In the genomic region with DNA sequence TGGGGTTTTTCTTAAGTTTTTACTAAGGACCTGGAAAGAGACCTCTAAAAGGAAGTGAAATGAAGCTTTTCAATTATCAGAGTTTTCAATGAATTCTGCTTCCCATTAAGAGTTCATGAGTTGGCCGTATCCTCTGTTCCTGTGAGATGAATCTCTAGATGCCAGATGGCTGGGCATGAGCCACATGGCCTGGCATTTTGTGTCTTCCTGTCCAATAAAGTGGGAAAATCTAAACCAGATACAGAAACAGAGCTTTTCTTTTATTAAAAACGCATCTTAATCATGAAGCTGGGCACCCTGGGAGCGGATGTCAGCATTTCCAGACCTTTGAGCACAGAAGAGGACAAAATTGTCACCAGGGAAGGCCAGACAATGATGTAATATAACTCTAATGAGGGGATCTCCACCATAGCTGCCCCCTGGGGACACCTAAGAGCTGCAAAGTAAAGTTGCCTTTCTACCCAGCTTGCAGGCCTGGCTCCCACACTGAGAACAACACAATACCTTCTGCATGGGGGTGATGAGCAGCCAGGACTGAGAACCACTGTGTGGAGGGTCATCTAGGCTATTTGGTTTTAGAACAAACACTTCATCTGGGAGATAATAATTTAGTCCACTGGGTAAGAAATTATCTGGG, we compare ENCODE assay signal across 16 mouse cellular contexts.
DNase-seq lines count a peak whose midpoint lies in the region; ATAC-seq and TF ChIP-seq lines count a peak whose summit lies in the region.
"Had no signal": no experiment of that assay in that cellular context is flagged by ENCODE, and none has a peak within 500 bp of the region (broad histone marks: within the 10 kb centered on the region; RNA-seq: fewer than 3 reads in every experiment).

No protein-coding gene starts in this region.

- H3K36me3 ChIP-seq in embryonic facial prominence, embryonic 13.5 days: no peaks in the 10 kb centered on the region
- no peaks in the 10 kb centered on the region for H3K36me3 ChIP-seq in embryonic facial prominence, embryonic 10.5 days (replicated peaks)
- H3K36me3 ChIP-seq in midbrain, postnatal 0 days (ENCODE audit: insufficient read depth, low read length): no peaks in the 10 kb centered on the region
- H3K36me3 ChIP-seq in midbrain, embryonic 16.5 days (ENCODE audit: control insufficient read depth, insufficient read depth, low read length): no peaks in the 10 kb centered on the region
- H3K36me3 ChIP-seq in liver, embryonic 12.5 days: no peaks in the 10 kb centered on the region
- H3K36me3 ChIP-seq: kidney, embryonic 15.5 days; midbrain, embryonic 13.5 days had no signal

- H3K27me3 ChIP-seq in embryonic facial prominence, embryonic 13.5 days: no peaks in the 10 kb centered on the region
- no peaks in the 10 kb centered on the region for H3K27me3 ChIP-seq in embryonic facial prominence, embryonic 10.5 days (replicated peaks; ENCODE audit: low read depth, poor library complexity, severe bottlenecking)
- H3K27me3 ChIP-seq in midbrain, postnatal 0 days (ENCODE audit: insufficient read depth, low read length): no peaks in the 10 kb centered on the region
- no peaks in the 10 kb centered on the region for H3K27me3 ChIP-seq in midbrain, embryonic 16.5 days (ENCODE audit: control insufficient read depth, insufficient read depth, low read depth, low read length)
- H3K27me3 ChIP-seq in liver, embryonic 12.5 days (replicated peaks): no peaks in the 10 kb centered on the region
- H3K27me3 ChIP-seq: kidney, embryonic 15.5 days; midbrain, embryonic 13.5 days; Patski had no signal

- H3K9ac ChIP-seq in embryonic facial prominence, embryonic 13.5 days: no peak overlapping the region
- no peak overlapping the region for H3K9ac ChIP-seq in midbrain, postnatal 0 days (replicated peaks; ENCODE audit: low read length, poor library complexity, severe bottlenecking)
- H3K9ac ChIP-seq in midbrain, embryonic 16.5 days (ENCODE audit: low read depth, low read length): no peak overlapping the region
- no peak overlapping the region for H3K9ac ChIP-seq in liver, embryonic 12.5 days
- H3K9ac ChIP-seq: kidney, embryonic 15.5 days; lung, embryonic 14.5 days; midbrain, embryonic 13.5 days had no signal

- H3K4me3 ChIP-seq in embryonic facial prominence, embryonic 13.5 days: no peak overlapping the region
- H3K4me3 ChIP-seq in embryonic facial prominence, embryonic 10.5 days: no peak overlapping the region
- no peak overlapping the region for H3K4me3 ChIP-seq in midbrain, postnatal 0 days (ENCODE audit: low read depth, low read length)
- H3K4me3 ChIP-seq in midbrain, embryonic 16.5 days (ENCODE audit: low read depth, low read length): no peak overlapping the region
- H3K4me3 ChIP-seq in liver, embryonic 12.5 days: no peak overlapping the region
- H3K4me3 ChIP-seq: kidney, embryonic 15.5 days; midbrain, embryonic 13.5 days had no signal

- no peak for ATAC-seq in embryonic facial prominence, embryonic 13.5 days (ENCODE audit: insufficient number of reproducible peaks, insufficient read depth, low FRiP score, low TSS enrichment, low read depth)
- ATAC-seq in midbrain, postnatal 0 days (ENCODE audit: low FRiP score): no peak
- ATAC-seq in midbrain, embryonic 16.5 days: no peak
- no peak for ATAC-seq in liver, embryonic 12.5 days
- ATAC-seq: midbrain, embryonic 13.5 days; Patski had no signal

- TF ChIP-seq CTCF in midbrain, postnatal 0 days (IDR thresholded peaks at IDR 0.05): no peak

- H3K4me1 ChIP-seq in embryonic facial prominence, embryonic 13.5 days: peaks cover 35% of the 10 kb centered on the region
- peaks cover 3% of the 10 kb centered on the region; the same call in 1 of the 2 replicates for H3K4me1 ChIP-seq in embryonic facial prominence, embryonic 10.5 days
- H3K4me1 ChIP-seq in midbrain, postnatal 0 days (ENCODE audit: insufficient read depth, low read length): peaks cover 4% of the 10 kb centered on the region; the same call in 1 of the 2 replicates
- no peaks in the 10 kb centered on the region; the same call in 1 of the 2 replicates for H3K4me1 ChIP-seq in midbrain, embryonic 16.5 days (ENCODE audit: control insufficient read depth, insufficient read depth, low read length)
- no peaks in the 10 kb centered on the region for H3K4me1 ChIP-seq in liver, embryonic 12.5 days
- H3K4me1 ChIP-seq: midbrain, embryonic 13.5 days had no signal

- H3K27ac ChIP-seq in embryonic facial prominence, embryonic 13.5 days: peak overlapping the region; percentile 44
- H3K27ac ChIP-seq in embryonic facial prominence, embryonic 10.5 days (replicated peaks): no peak overlapping the region
- no peak overlapping the region for H3K27ac ChIP-seq in midbrain, postnatal 0 days (ENCODE audit: low read depth, low read length)
- H3K27ac ChIP-seq in midbrain, embryonic 16.5 days (ENCODE audit: low read length): no peak overlapping the region
- no peak overlapping the region for H3K27ac ChIP-seq in liver, embryonic 12.5 days
- H3K27ac ChIP-seq: kidney, embryonic 15.5 days; midbrain, embryonic 13.5 days had no signal

- no peaks in the 10 kb centered on the region for H3K9me3 ChIP-seq in embryonic facial prominence, embryonic 13.5 days
- H3K9me3 ChIP-seq in embryonic facial prominence, embryonic 10.5 days: no peaks in the 10 kb centered on the region
- H3K9me3 ChIP-seq in midbrain, postnatal 0 days (ENCODE audit: low read length): no peaks in the 10 kb centered on the region
- no peaks in the 10 kb centered on the region for H3K9me3 ChIP-seq in midbrain, embryonic 16.5 days (replicated peaks; ENCODE audit: control insufficient read depth, low read length, poor library complexity, severe bottlenecking)
- no peaks in the 10 kb centered on the region for H3K9me3 ChIP-seq in liver, embryonic 12.5 days (replicated peaks)
- H3K9me3 ChIP-seq: kidney, embryonic 15.5 days; midbrain, embryonic 13.5 days had no signal

- no peak overlapping the region for H3K4me2 ChIP-seq in embryonic facial prominence, embryonic 13.5 days
- H3K4me2 ChIP-seq in midbrain, postnatal 0 days (ENCODE audit: low read depth, low read length, poor library complexity, severe bottlenecking): no peak overlapping the region
- H3K4me2 ChIP-seq in midbrain, embryonic 16.5 days (ENCODE audit: low read length): no peak overlapping the region
- no peak overlapping the region for H3K4me2 ChIP-seq in liver, embryonic 12.5 days
- H3K4me2 ChIP-seq: heart, embryonic 11.5 days; kidney, embryonic 15.5 days; lung, embryonic 14.5 days; midbrain, embryonic 13.5 days had no signal

- no peak for DNase-seq in embryonic facial prominence, embryonic 10.5 days (ENCODE audit: low spot score)
- DNase-seq in midbrain, postnatal 0 days (ENCODE audit: low spot score): peak; percentile 18
- DNase-seq in cerebellum, postnatal 36 days: peak; percentile 68 to 74
- no peak for DNase-seq in adrenal gland, adult (ENCODE audit: inconsistent age in 2 of 2, low spot score in 1 of 2)
- no peak for DNase-seq in heart, postnatal 4 days
- DNase-seq: gastrocnemius, postnatal 25 days; heart, postnatal 36 days; lung, embryonic 14.5 days; thymus, postnatal 36 days had no signal

- 44% methylated on average over 3 of the region's 3 CpGs for WGBS in embryonic facial prominence, embryonic 13.5 days
- WGBS in embryonic facial prominence, embryonic 10.5 days: 70% methylated on average over 3 of the region's 3 CpGs
- 85% methylated on average over 3 of the region's 3 CpGs for WGBS in midbrain, postnatal 0 days
- WGBS in midbrain, embryonic 16.5 days: 65% methylated on average over 3 of the region's 3 CpGs
- 61% methylated on average over 3 of the region's 3 CpGs for WGBS in liver, embryonic 12.5 days (ENCODE audit: insufficient replicate concordance)

Comparison
In these comparisons a context has a peak if more than half of its experiments do, and no peak if none do; other contexts are left out.
1. DNase-seq: peak in midbrain, postnatal 0 days (single experiment) and cerebellum, postnatal 36 days (2 of 2); none in embryonic facial prominence, embryonic 10.5 days (single experiment), adrenal gland, adult (0 of 2) and heart, postnatal 4 days (single experiment).